Mouse (Mus musculus): Measurements from ENCODE around the gene Gcg. TPM values are rescaled to one million over a fixed set of nuclear protein-coding genes. Genes with fewer than 3 reads are reported as not detected.
A peak's percentile ranks its signal among the peaks of the same experiment; 100 is the strongest.

Gene Gcg
- polyA plus RNA-seq, 1 experiment from 2014 or later: not detected

DNA sequence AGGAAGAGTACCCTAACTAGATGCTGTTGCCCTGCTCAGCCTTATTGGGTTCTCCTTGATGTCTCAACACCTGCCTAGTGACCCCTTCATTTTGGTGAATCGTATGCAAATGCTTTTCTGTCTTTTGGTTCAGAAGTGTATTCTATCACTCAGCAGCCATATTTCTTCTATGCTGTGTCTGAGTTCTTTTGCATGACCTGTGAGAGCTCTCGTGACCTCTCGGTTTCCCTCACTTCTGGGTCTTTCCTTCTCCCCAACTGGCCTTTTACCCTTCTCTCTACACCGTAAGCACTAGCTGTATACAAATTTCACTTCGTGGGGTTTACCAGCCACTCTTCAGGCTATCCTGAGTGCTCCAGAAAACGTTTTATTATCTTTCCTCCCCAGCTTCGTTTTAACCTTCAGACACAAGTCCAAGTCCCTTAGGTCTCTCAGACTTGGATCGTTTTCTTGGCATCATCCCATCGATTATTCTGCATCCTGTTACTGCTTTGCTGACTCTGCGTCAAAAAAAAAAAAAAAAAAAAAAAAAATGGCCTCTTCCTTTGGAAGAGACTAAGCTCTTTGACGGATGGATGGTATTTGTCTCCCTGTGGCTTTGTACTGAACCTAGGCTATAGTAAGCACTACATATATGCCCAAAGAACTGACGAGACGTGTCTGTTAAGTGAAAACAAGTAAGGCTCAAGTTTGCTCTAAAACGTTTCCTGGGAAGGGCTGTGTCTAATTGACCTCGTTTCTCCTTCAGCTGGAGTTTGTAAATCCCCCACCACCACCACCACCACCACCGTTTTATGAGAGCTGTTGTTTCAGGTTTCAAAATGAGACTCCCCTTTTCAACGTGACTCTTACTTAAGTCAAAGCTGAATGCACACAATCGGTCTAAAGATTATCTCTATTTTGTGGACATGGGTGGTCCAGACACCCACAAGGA, 23.9 kb downstream of the Gcg start:
- Histone ChIP-seq H3K36me3 (ENCODE audit: control insufficient read depth, insufficient read depth, low read length) (no peaks in the 10 kb centered on the region), H3K9ac (ENCODE audit: low read length) (no peak overlapping the region), H3K4me1 (ENCODE audit: control insufficient read depth in 2 of 2, insufficient read depth in 2 of 2, low read length in 2 of 2) (no peaks in the 10 kb centered on the region), H3K9me3 (ENCODE audit: control insufficient read depth, low read length) (no peaks in the 10 kb centered on the region), H3K4me3 (ENCODE audit: control insufficient read depth in 1 of 2, insufficient read depth in 1 of 2, low read depth in 1 of 2, low read length in 2 of 2) (no peak overlapping the region), H3K4me2 (ENCODE audit: low read length) (no peak overlapping the region), H3K27ac (replicated peaks in 1 of 2; ENCODE audit: control insufficient read depth in 1 of 2, insufficient read depth in 1 of 2, low read depth in 2 of 2, low read length in 2 of 2) (no peak overlapping the region), H3K27me3 (ENCODE audit: control insufficient read depth, insufficient read depth, low read length) (no peaks in the 10 kb centered on the region)
- ATAC-seq (ENCODE audit: insufficient number of reproducible peaks, insufficient read depth, low FRiP score, low read depth): no peak
- 61% methylated on average over 18 of the region's 18 CpGs for WGBS

- Histone ChIP-seq H3K36me3 (ENCODE audit: control insufficient read depth, insufficient read depth, low read length) (no peaks in the 10 kb centered on the region), H3K27me3 (ENCODE audit: control insufficient read depth, insufficient read depth, low read length) (no peaks in the 10 kb centered on the region), H3K4me3 (ENCODE audit: control insufficient read depth in 1 of 2, insufficient read depth in 1 of 2, low read depth in 1 of 2, low read length in 2 of 2) (no peak overlapping the region), H3K9me3 (ENCODE audit: control insufficient read depth, low read length) (no peaks in the 10 kb centered on the region), H3K9ac (ENCODE audit: low read length) (no peak overlapping the region), H3K27ac (replicated peaks in 1 of 2; ENCODE audit: control insufficient read depth in 1 of 2, insufficient read depth in 1 of 2, low read depth in 2 of 2, low read length in 2 of 2) (no peak overlapping the region), H3K4me1 (ENCODE audit: control insufficient read depth in 2 of 2, insufficient read depth in 2 of 2, low read length in 2 of 2) (no peaks in the 10 kb centered on the region), H3K4me2 (ENCODE audit: low read length) (no peak overlapping the region)
- WGBS: 41% methylated on average over 9 of the region's 9 CpGs
- no peak for ATAC-seq (ENCODE audit: insufficient number of reproducible peaks, insufficient read depth, low FRiP score, low read depth)
Observed at GRCm38 (mm10) chr2:62458070-62458469, 25.4 kb downstream of the Gcg start.

- Histone ChIP-seq H3K4me2 (ENCODE audit: low read length) (no peak overlapping the region), H3K36me3 (ENCODE audit: control insufficient read depth, insufficient read depth, low read length) (no peaks in the 10 kb centered on the region), H3K27me3 (ENCODE audit: control insufficient read depth, insufficient read depth, low read length) (no peaks in the 10 kb centered on the region), H3K9ac (ENCODE audit: low read length) (no peak overlapping the region), H3K4me3 (ENCODE audit: control insufficient read depth in 1 of 2, insufficient read depth in 1 of 2, low read depth in 1 of 2, low read length in 2 of 2) (no peak overlapping the region), H3K4me1 (ENCODE audit: control insufficient read depth in 2 of 2, insufficient read depth in 2 of 2, low read length in 2 of 2) (no peaks in the 10 kb centered on the region), H3K27ac (replicated peaks in 1 of 2; ENCODE audit: control insufficient read depth in 1 of 2, insufficient read depth in 1 of 2, low read depth in 2 of 2, low read length in 2 of 2) (no peak overlapping the region), H3K9me3 (ENCODE audit: control insufficient read depth, low read length) (no peaks in the 10 kb centered on the region)
- WGBS: 74% methylated on average over 11 of the region's 11 CpGs
- ATAC-seq (ENCODE audit: insufficient number of reproducible peaks, insufficient read depth, low FRiP score, low read depth): no peak
Observed at GRCm38 (mm10) chr2:62454991-62455390, 28.5 kb downstream of the Gcg start.

GRCm38 (mm10) chr2:62454033-62454432, 29.4 kb downstream of the Gcg start:
- no peak for ATAC-seq (ENCODE audit: insufficient number of reproducible peaks, insufficient read depth, low FRiP score, low read depth)
- H3K36me3 ChIP-seq (ENCODE audit: control insufficient read depth, insufficient read depth, low read length): no peaks in the 10 kb centered on the region
- no peak overlapping the region for H3K4me2 ChIP-seq (ENCODE audit: low read length)
- no peaks in the 10 kb centered on the region for H3K27me3 ChIP-seq (ENCODE audit: control insufficient read depth, insufficient read depth, low read length)
- no peaks in the 10 kb centered on the region for H3K9me3 ChIP-seq (ENCODE audit: control insufficient read depth, low read length)
- no peak overlapping the region for H3K9ac ChIP-seq (ENCODE audit: low read length)
- 66% methylated on average over 6 of the region's 6 CpGs for WGBS
- no peak overlapping the region for H3K4me3 ChIP-seq (ENCODE audit: control insufficient read depth in 1 of 2, insufficient read depth in 1 of 2, low read depth in 1 of 2, low read length in 2 of 2)
- no peaks in the 10 kb centered on the region for H3K4me1 ChIP-seq (ENCODE audit: control insufficient read depth in 2 of 2, insufficient read depth in 2 of 2, low read length in 2 of 2)
- no peak overlapping the region for H3K27ac ChIP-seq (replicated peaks in 1 of 2; ENCODE audit: control insufficient read depth in 1 of 2, insufficient read depth in 1 of 2, low read depth in 2 of 2, low read length in 2 of 2)

DNA sequence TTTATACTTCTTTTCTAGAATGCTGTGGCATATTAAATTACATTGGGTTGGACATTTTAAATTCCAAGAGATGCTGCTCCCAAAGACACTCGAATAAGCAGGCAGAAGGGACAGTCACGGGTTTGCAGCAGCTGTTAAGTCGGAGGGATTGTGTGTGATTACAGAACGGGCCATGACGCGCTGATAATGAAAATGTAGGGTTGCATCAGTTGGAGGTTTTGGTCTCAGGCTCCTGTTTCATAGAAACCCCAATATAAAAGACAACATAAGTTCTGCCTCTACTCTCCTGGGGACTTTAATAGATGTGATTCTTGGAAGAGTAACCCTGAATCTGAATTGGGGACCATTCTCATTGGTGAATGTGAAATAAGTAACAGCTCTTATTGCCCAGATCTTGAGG, 33.1 kb downstream of the Gcg start:
- Histone ChIP-seq H3K4me3 (ENCODE audit: control insufficient read depth in 1 of 2, insufficient read depth in 1 of 2, low read depth in 1 of 2, low read length in 2 of 2) (no peak overlapping the region), H3K4me1 (ENCODE audit: control insufficient read depth in 2 of 2, insufficient read depth in 2 of 2, low read length in 2 of 2) (no peaks in the 10 kb centered on the region), H3K27me3 (ENCODE audit: control insufficient read depth, insufficient read depth, low read length) (no peaks in the 10 kb centered on the region), H3K4me2 (ENCODE audit: low read length) (no peak overlapping the region), H3K9me3 (ENCODE audit: control insufficient read depth, low read length) (no peaks in the 10 kb centered on the region), H3K9ac (ENCODE audit: low read length) (no peak overlapping the region), H3K27ac (replicated peaks in 1 of 2; ENCODE audit: control insufficient read depth in 1 of 2, insufficient read depth in 1 of 2, low read depth in 2 of 2, low read length in 2 of 2) (no peak overlapping the region), H3K36me3 (ENCODE audit: control insufficient read depth, insufficient read depth, low read length) (no peaks in the 10 kb centered on the region)
- no peak for ATAC-seq (ENCODE audit: insufficient number of reproducible peaks, insufficient read depth, low FRiP score, low read depth)
- WGBS: 76% methylated on average over 6 of the region's 6 CpGs

GRCm38 (mm10) chr2:62449692-62450346, 33.6 kb downstream of the Gcg start:
- Histone ChIP-seq H3K27me3 (ENCODE audit: control insufficient read depth, insufficient read depth, low read length) (no peaks in the 10 kb centered on the region), H3K9me3 (ENCODE audit: control insufficient read depth, low read length) (no peaks in the 10 kb centered on the region), H3K4me3 (ENCODE audit: control insufficient read depth in 1 of 2, insufficient read depth in 1 of 2, low read depth in 1 of 2, low read length in 2 of 2) (no peak overlapping the region), H3K36me3 (ENCODE audit: control insufficient read depth, insufficient read depth, low read length) (no peaks in the 10 kb centered on the region), H3K4me2 (ENCODE audit: low read length) (no peak overlapping the region), H3K9ac (ENCODE audit: low read length) (no peak overlapping the region), H3K27ac (replicated peaks in 1 of 2; ENCODE audit: control insufficient read depth in 1 of 2, insufficient read depth in 1 of 2, low read depth in 2 of 2, low read length in 2 of 2) (no peak overlapping the region), H3K4me1 (ENCODE audit: control insufficient read depth in 2 of 2, insufficient read depth in 2 of 2, low read length in 2 of 2) (no peaks in the 10 kb centered on the region)
- 81% methylated on average over 5 of the region's 5 CpGs for WGBS
- ATAC-seq (ENCODE audit: insufficient number of reproducible peaks, insufficient read depth, low FRiP score, low read depth): no peak

DNA sequence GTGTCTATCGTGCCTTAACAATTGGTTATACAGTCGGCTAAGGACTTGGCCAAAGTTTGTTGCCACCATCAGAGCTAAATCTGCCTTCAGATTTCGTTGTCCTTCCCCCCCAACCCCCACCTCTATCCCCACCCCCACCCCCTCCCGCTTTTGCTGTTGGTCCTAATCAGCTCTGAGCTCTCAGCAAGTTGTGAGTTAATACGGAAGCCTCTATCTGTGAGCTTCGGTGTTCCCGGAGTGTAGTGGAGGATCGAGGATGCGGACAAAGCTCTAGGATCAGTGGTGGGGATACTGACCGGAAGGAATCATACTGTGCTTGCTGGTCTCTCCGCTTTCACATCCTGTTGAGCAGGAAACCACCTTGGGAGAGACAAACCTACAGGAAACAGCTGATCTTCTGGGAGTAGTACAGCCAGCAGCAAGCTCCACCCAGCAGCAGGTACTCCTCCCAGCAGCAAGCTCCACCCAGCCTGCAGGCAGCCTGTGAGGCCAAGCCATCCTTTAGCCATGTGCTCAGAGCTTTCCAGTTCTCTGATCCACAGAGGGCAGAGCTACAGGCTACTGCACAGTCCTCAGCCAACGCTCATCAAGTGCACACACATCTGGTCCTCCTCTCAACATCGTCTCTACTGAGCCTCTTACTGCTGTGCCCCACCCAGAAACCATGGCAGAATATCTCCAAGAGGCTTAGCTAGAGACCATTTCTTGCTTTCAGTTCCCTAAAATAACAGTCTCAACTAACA, 42.5 kb downstream of the Gcg start:
- peak overlapping the region; percentile 54 for H3K4me2 ChIP-seq (ENCODE audit: low read length)
- H3K4me3 ChIP-seq (ENCODE audit: control insufficient read depth in 1 of 2, insufficient read depth in 1 of 2, low read depth in 1 of 2, low read length in 2 of 2): peak overlapping the region; percentile 29 to 42
- no peaks in the 10 kb centered on the region for H3K9me3 ChIP-seq (ENCODE audit: control insufficient read depth, low read length)
- ATAC-seq (ENCODE audit: insufficient number of reproducible peaks, insufficient read depth, low FRiP score, low read depth): peak; percentile 68; the same call in 1 of the 2 replicates
- H3K27me3 ChIP-seq (ENCODE audit: control insufficient read depth, insufficient read depth, low read length): no peaks in the 10 kb centered on the region
- 27% methylated on average over 13 of the region's 13 CpGs for WGBS
- H3K36me3 ChIP-seq (ENCODE audit: control insufficient read depth, insufficient read depth, low read length): no peaks in the 10 kb centered on the region
- H3K27ac ChIP-seq (replicated peaks in 1 of 2; ENCODE audit: control insufficient read depth in 1 of 2, insufficient read depth in 1 of 2, low read depth in 2 of 2, low read length in 2 of 2): no peak overlapping the region
- no peaks in the 10 kb centered on the region for H3K4me1 ChIP-seq (ENCODE audit: control insufficient read depth in 2 of 2, insufficient read depth in 2 of 2, low read length in 2 of 2)
- no peak overlapping the region; the same call in 1 of the 2 replicates for H3K9ac ChIP-seq (ENCODE audit: low read length)

Measured in heart, embryonic 14.5 days (tissue).